Mouse (Mus musculus) inflammation-experienced regulatory T-cells (primary cell): ENCODE data around the gene Uchl3. TPM values are rescaled to one million over a fixed set of nuclear protein-coding genes. Genes with fewer than 3 reads are reported as not detected.

ENCODE experiments used
- polyA plus RNA-seq, 2 experiments: library from polyadenylated mRNA; unstranded; fragments of 100-300 nt; shearing (Covaris generic); gene quantifications; one replicate each; pipeline ENCODE4 v1.2.1; 2017

The Uchl3 gene
- polyA plus RNA-seq: 100 to 1,000 TPM in 1 of 2 experiments, 10 to 100 TPM in 1; 58.9 to 102 TPM

GRCm38 (mm10) chr14:101653581-101654525, at the start of gene Uchl3:
Gene Uchl3 (plus strand): TSS chr14:101653967.

GRCm38 (mm10) chr14:101608519-101609368, 45.0 kb upstream of the Uchl3 start, which contains the start of gene Tbc1d4:
Gene Tbc1d4 (minus strand): TSS chr14:101609191.

DNA sequence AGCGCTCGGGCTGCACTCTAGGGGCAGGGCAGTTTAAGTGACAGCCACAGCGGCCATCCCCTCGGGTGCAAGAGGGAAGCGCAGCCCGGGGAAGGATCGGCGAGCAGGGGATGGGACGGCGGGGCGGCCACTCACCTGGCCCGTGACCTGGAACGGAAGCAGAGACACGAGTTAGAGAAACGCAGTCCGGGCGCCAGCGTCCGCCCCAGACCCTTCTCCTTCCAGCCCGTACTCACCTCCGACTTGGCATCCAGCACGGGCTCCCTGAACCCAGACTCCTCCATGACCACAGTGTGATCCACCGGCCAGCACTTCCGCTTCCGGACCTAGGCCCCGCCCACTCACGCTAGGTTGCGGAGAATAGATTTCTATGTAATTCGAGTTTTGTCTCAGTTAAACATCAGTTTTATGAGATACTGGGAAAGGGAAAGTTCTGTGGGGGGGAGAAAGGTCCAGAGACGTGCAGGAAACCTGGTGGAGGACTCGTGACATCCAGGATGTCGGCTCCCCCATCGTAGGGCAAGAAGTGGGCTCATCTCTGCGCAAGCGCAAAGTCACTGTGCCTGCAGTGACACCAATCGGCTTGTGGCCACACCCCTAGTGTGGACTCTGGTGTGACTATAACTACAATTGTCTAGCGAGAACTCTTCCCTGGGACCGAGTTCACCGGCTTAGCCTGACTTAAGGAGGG, 13.5 kb upstream of the Uchl3 start, which contains the start of gene Commd6:
TSS of gene Commd6 (minus strand) at position 534 of the 691 bp plus-strand sequence.

GRCm38 (mm10) chr14:101729237-101729971, 75.6 kb downstream of the Uchl3 start, which contains the start of the genes Gm9922 and Lmo7:
Gene Gm9922 (minus strand): TSS chr14:101729814.
Gene Lmo7 (plus strand): TSS chr14:101729957.

Other genes with a start within 250 kb of the Uchl3 start
- 100 to 1,000 TPM; 147 to 176 TPM for gene Tbc1d4, start 44.8 kb upstream of the Uchl3 start, polyA plus RNA-seq
- 100 to 1,000 TPM; 102 to 105 TPM for gene Commd6, start 13.3 kb upstream of the Uchl3 start, polyA plus RNA-seq
- not detected for gene Gm9922, start 75.8 kb downstream of the Uchl3 start, polyA plus RNA-seq
- gene Lmo7, start 76.0 kb downstream of the Uchl3 start, polyA plus RNA-seq: 1 to 10 TPM in 1 of 2 experiments, under 1 TPM in 1; 0.59 to 3.2 TPM